ENCODE assay signal across 8 mouse cellular contexts in genomic region chr8:13158718-13159376, GRCm38 (mm10). TPM values are rescaled to one million over a fixed set of nuclear protein-coding genes. Genes with fewer than 3 reads are reported as not detected.
DNase-seq lines count a peak whose midpoint lies in the region; ATAC-seq and TF ChIP-seq lines count a peak whose summit lies in the region.

Gene Lamp1, plus strand, starts transcription at chr8:13159161.

- 1% methylated on average over 47 of the region's 50 CpGs for WGBS in heart, embryonic 11.5 days (ENCODE audit: insufficient replicate concordance)
- WGBS in kidney, embryonic 16.5 days: 1% methylated on average over 43 of the region's 50 CpGs
- under 1% methylated on average over 40 of the region's 50 CpGs for WGBS in liver, adult 2 months

- H3K9me3 ChIP-seq in erythroblast, embryonic 14.5 days (ENCODE audit: control insufficient read depth, low read length): no peaks in the 10 kb centered on the region
- H3K9me3 ChIP-seq in heart, embryonic 11.5 days (replicated peaks; ENCODE audit: control insufficient read depth, low read length): no peaks in the 10 kb centered on the region
- H3K9me3 ChIP-seq in kidney, embryonic 16.5 days (ENCODE audit: low read length): no peaks in the 10 kb centered on the region

- H3K27me3 ChIP-seq in C2C12 (ENCODE audit: control insufficient read depth, insufficient read depth, insufficient read length): no peaks in the 10 kb centered on the region
- H3K27me3 ChIP-seq in erythroblast, embryonic 14.5 days (ENCODE audit: control insufficient read depth): no peaks in the 10 kb centered on the region
- H3K27me3 ChIP-seq in heart, embryonic 11.5 days (ENCODE audit: control insufficient read depth, insufficient read depth, low read length): no peaks in the 10 kb centered on the region
- H3K27me3 ChIP-seq in kidney, embryonic 16.5 days (ENCODE audit: insufficient read depth, low read length): no peaks in the 10 kb centered on the region
- no peaks in the 10 kb centered on the region for H3K27me3 ChIP-seq in liver, adult 2 months (ENCODE audit: control insufficient read depth, insufficient read depth, low read length)
- no peaks in the 10 kb centered on the region for H3K27me3 ChIP-seq in myocyte (ENCODE audit: control insufficient read depth, insufficient read depth, insufficient read length)
- H3K27me3 ChIP-seq in splenic B cell, adult 2 months (ENCODE audit: control insufficient read depth, insufficient read depth, low read length, poor library complexity, severe bottlenecking): no peaks in the 10 kb centered on the region

- peaks cover 50% of the 10 kb centered on the region for H3K4me1 ChIP-seq in erythroblast, embryonic 14.5 days (ENCODE audit: control insufficient read depth)
- peaks cover 25% of the 10 kb centered on the region for H3K4me1 ChIP-seq in heart, embryonic 11.5 days (ENCODE audit: control insufficient read depth, insufficient read depth, low read length)
- H3K4me1 ChIP-seq in kidney, embryonic 16.5 days (ENCODE audit: insufficient read depth, low read length): peaks cover 11% of the 10 kb centered on the region
- H3K4me1 ChIP-seq in liver, adult 2 months (ENCODE audit: control insufficient read depth, insufficient read depth, low read length): peaks cover 23% of the 10 kb centered on the region

- H3ac ChIP-seq in C2C12 (ENCODE audit: control insufficient read depth, insufficient read length, low read depth) (peak within 1 kb of the TSS; percentile 95), myocyte (ENCODE audit: control insufficient read depth, insufficient read length) (peak within 1 kb of the TSS; percentile 73)

- peaks cover 48% of the 10 kb centered on the region for H3K79me2 ChIP-seq in C2C12 (ENCODE audit: control insufficient read depth, insufficient read depth)
- peaks cover 20% of the 10 kb centered on the region; the same call in 1 of the 2 replicates for H3K79me2 ChIP-seq in liver, adult 2 months (ENCODE audit: control insufficient read depth, insufficient read depth, low read length)
- H3K79me2 ChIP-seq in myocyte (ENCODE audit: control insufficient read depth, insufficient read depth): peaks cover 48% of the 10 kb centered on the region

- DNase-seq in brain, embryonic 14.5 days (ENCODE audit: low read depth): peak; percentile 99
- peak; percentile 82 for DNase-seq in liver, adult 2 months (ENCODE audit: extremely low read depth, low read depth, low spot score)
- DNase-seq in splenic B cell, adult 2 months (ENCODE audit: low read depth, low spot score): peak; percentile 98

- no peak for TF ChIP-seq CTCF in C2C12 (IDR thresholded peaks at IDR 0.05; ENCODE audit: control insufficient read depth, insufficient read depth, insufficient read length)
- no peak for TF ChIP-seq CTCF in brain, embryonic 14.5 days (IDR thresholded peaks at IDR 0.05; ENCODE audit: borderline replicate concordance, extremely low read depth, insufficient read depth, insufficient read length)
- no peak for TF ChIP-seq CTCF in liver, adult 2 months (IDR thresholded peaks at IDR 0.05; ENCODE audit: low read depth, low read length)

- H3K27ac ChIP-seq in heart, embryonic 11.5 days (ENCODE audit: low read depth, low read length): peak within 1 kb of the TSS; percentile 83
- peak within 1 kb of the TSS; percentile 66 for H3K27ac ChIP-seq in kidney, embryonic 16.5 days (ENCODE audit: low read length)
- H3K27ac ChIP-seq in liver, adult 2 months (replicated peaks; ENCODE audit: insufficient read depth, low read depth, low read length): peak within 1 kb of the TSS; percentile 78

- H3K36me3 ChIP-seq in C2C12 (ENCODE audit: control insufficient read depth, insufficient read depth) (peaks cover 7% of the 10 kb centered on the region), myocyte (ENCODE audit: control insufficient read depth, insufficient read depth) (no peaks in the 10 kb centered on the region)
- H3K36me3 ChIP-seq in erythroblast, embryonic 14.5 days (ENCODE audit: control insufficient read depth): peaks cover 30% of the 10 kb centered on the region
- no peaks in the 10 kb centered on the region for H3K36me3 ChIP-seq in heart, embryonic 11.5 days (ENCODE audit: control insufficient read depth, insufficient read depth, low read length)
- no peaks in the 10 kb centered on the region for H3K36me3 ChIP-seq in kidney, embryonic 16.5 days (ENCODE audit: insufficient read depth, low read length)
- H3K36me3 ChIP-seq in liver, adult 2 months (ENCODE audit: control insufficient read depth, insufficient read depth, low read length): no peaks in the 10 kb centered on the region
- H3K36me3 ChIP-seq in splenic B cell, adult 2 months (ENCODE audit: control insufficient read depth, insufficient read depth, low read length, poor library complexity, severe bottlenecking): no peaks in the 10 kb centered on the region

- peaks cover 47% of the 10 kb centered on the region for H3K79me3 ChIP-seq in C2C12 (ENCODE audit: low read depth)

- H3K4me2 ChIP-seq in heart, embryonic 11.5 days: peak within 1 kb of the TSS; percentile 93
- peak within 1 kb of the TSS; percentile 89 for H3K4me2 ChIP-seq in kidney, embryonic 16.5 days (replicated peaks; ENCODE audit: low read depth, low read length)
- peak within 1 kb of the TSS; percentile 95 for H3K4me2 ChIP-seq in myocyte (ENCODE audit: low read depth)

- peak; percentile 97 for ATAC-seq in heart, embryonic 11.5 days (replicated peaks; ENCODE audit: insufficient number of reproducible peaks, low FRiP score, low TSS enrichment)
- peak; percentile 96 for ATAC-seq in kidney, embryonic 16.5 days (ENCODE audit: low FRiP score, low TSS enrichment)

- peak within 1 kb of the TSS; percentile 94 for H3K9ac ChIP-seq in heart, embryonic 11.5 days (ENCODE audit: low read depth, low read length)
- H3K9ac ChIP-seq in kidney, embryonic 16.5 days (replicated peaks; ENCODE audit: low read length): peak within 1 kb of the TSS; percentile 95
- H3K9ac ChIP-seq in liver, adult 2 months (ENCODE audit: low read depth, low read length): peak within 1 kb of the TSS; percentile 95

- peak; percentile 86 for TF ChIP-seq POLR2A in brain, embryonic 14.5 days (IDR thresholded peaks at IDR 0.05; ENCODE audit: borderline replicate concordance, extremely low read depth, insufficient read depth, insufficient read length, poor library complexity, severe bottlenecking)
- peak; percentile 49; the same call in 1 of the 2 replicates for TF ChIP-seq POLR2A in liver, adult 2 months (IDR thresholded peaks at IDR 0.05; ENCODE audit: extremely low read depth, insufficient read depth, low read length)
- peak; percentile 73 for TF ChIP-seq POLR2A in myocyte (IDR thresholded peaks at IDR 0.05; ENCODE audit: insufficient read length, low read depth)

- H3K4me3 ChIP-seq in C2C12 (ENCODE audit: insufficient read depth, poor library complexity, severe bottlenecking): peak within 1 kb of the TSS; percentile 91
- H3K4me3 ChIP-seq in erythroblast, embryonic 14.5 days (replicated peaks): peak within 1 kb of the TSS; percentile 95
- H3K4me3 ChIP-seq in heart, embryonic 11.5 days (ENCODE audit: low read depth, low read length): peak within 1 kb of the TSS; percentile 100
- H3K4me3 ChIP-seq in kidney, embryonic 16.5 days (ENCODE audit: low read length): peak within 1 kb of the TSS; percentile 98
- peak within 1 kb of the TSS; percentile 98 for H3K4me3 ChIP-seq in liver, adult 2 months (ENCODE audit: insufficient read depth, low read depth, low read length)
- peak within 1 kb of the TSS; percentile 81 for H3K4me3 ChIP-seq in myocyte

TF ChIP-seq in C2C12, 6 proteins besides CTCF, POLR2A, EP300 and RAD21:
- TF ChIP-seq MAX (IDR thresholded peaks at IDR 0.05) (peak; percentile 85), USF1 (IDR thresholded peaks at IDR 0.05; ENCODE audit: low read depth) (peak; percentile 98), FOSL1 (IDR thresholded peaks at IDR 0.05; ENCODE audit: insufficient read depth, low read length, poor library complexity, severe bottlenecking) (no peak)

TF ChIP-seq in myocyte, 11 proteins besides CTCF, POLR2A, EP300 and RAD21:
- TF ChIP-seq MYOG (IDR thresholded peaks at IDR 0.05; ENCODE audit: control insufficient read depth in 1 of 3, insufficient read depth in 1 of 3, insufficient read length in 2 of 3, low read depth in 2 of 3) (peak in 1 of 3 experiments; percentile 67), TCF3 (IDR thresholded peaks at IDR 0.05; ENCODE audit: insufficient read length, low read depth) (no peak), CEBPB (IDR thresholded peaks at IDR 0.05; ENCODE audit: insufficient read depth, poor library complexity, severe bottlenecking) (no peak), MYOD1 (IDR thresholded peaks at IDR 0.05; ENCODE audit: control insufficient read depth in 1 of 3, insufficient read length in 2 of 3, low read depth in 2 of 3) (peak in 2 of 3 experiments; percentile 27 to 36), E2F4 (IDR thresholded peaks at IDR 0.05; ENCODE audit: insufficient read depth) (no peak), REST (IDR thresholded peaks at IDR 0.05; ENCODE audit: insufficient read depth, insufficient read length) (peak; percentile 30), POLR2AphosphoS2 (IDR thresholded peaks at IDR 0.05; ENCODE audit: insufficient read length, low read depth) (peak; percentile 70), SRF (IDR thresholded peaks at IDR 0.05; ENCODE audit: control insufficient read depth, insufficient read length, low read depth) (no peak), TCF12 (IDR thresholded peaks at IDR 0.05; ENCODE audit: insufficient read depth, poor library complexity, severe bottlenecking) (no peak), MAX (IDR thresholded peaks at IDR 0.05; ENCODE audit: low read depth) (peak; percentile 68), USF1 (IDR thresholded peaks at IDR 0.05; ENCODE audit: low read depth) (peak; percentile 99)

RNA-seq across cellular contexts. Expression of gene Lamp1, which starts in this region (rescaled TPM):
- polyA plus RNA-seq in C2C12 (2012; fragmentation: generic; extraction: Trizol) (352 TPM), myocyte (2012; fragmentation: generic; extraction: Trizol) (531 TPM)
- 247 and 265 TPM in 2 replicates for polyA plus RNA-seq in brain, embryonic 14.5 days (2012; rRNA removed)
- 11.0 and 19.7 TPM in 2 replicates for polyA plus RNA-seq in erythroblast, embryonic 14.5 days (2012)
- polyA plus RNA-seq in heart, embryonic 11.5 days (2014; fragmentation: Nextera tagmentation; extraction: Ambion mirVana): 334 and 393 TPM in 2 replicates
- 308 and 374 TPM in 2 replicates for polyA plus RNA-seq in kidney, embryonic 16.5 days (2015; fragmentation: Nextera tagmentation; extraction: Ambion mirVana)
- 381 and 420 TPM in 2 replicates for total RNA-seq in liver, adult 2 months (2014; rRNA removed)
- polyA plus RNA-seq in liver, adult 2 months (2012; rRNA removed): 563 and 625 TPM in 2 replicates

Comparison
In these comparisons a context has a peak if more than half of its experiments do, and no peak if none do; other contexts are left out.
1. Peak in every context shown above with its lines: DNase-seq, ATAC-seq, H3K4me3 ChIP-seq and H3K27ac ChIP-seq.
2. RNA of gene Lamp1 (polyA plus RNA-seq): 563 to 625 TPM in liver, adult 2 months, 531 TPM in myocyte (single experiment), 308 to 374 TPM in kidney, embryonic 16.5 days, 352 TPM in C2C12 (single experiment), 334 to 393 TPM in heart, embryonic 11.5 days and 247 to 265 TPM in brain, embryonic 14.5 days; 11.0 to 19.7 TPM in erythroblast, embryonic 14.5 days; every median in the first group is over 10 times any median in the second.